Mouse (Mus musculus) myocyte (in vitro differentiated cells): ENCODE measurements around the gene Mrpl49.

Source experiments
- CEBPB ChIP-seq: IDR thresholded peaks from 2 replicates; pipeline ENCODE4 v1.6.1; 2011; ENCODE audit warnings: mild to moderate bottlenecking, moderate library complexity; ENCODE audit not compliant: poor library complexity, insufficient read depth, severe bottlenecking
- E2F4 ChIP-seq: IDR thresholded peaks from one replicate; pipeline ENCODE4 v1.6.1; 2011; ENCODE audit warnings: mild to moderate bottlenecking, control low read depth, moderate library complexity; ENCODE audit not compliant: insufficient read depth
- MAX ChIP-seq: IDR thresholded peaks from one replicate; pipeline ENCODE4 v1.6.1; 2011; ENCODE audit warnings: low read depth, mild to moderate bottlenecking, control low read depth
- MYOD1 ChIP-seq, 3 experiments: IDR thresholded peaks; one replicate each; pipeline ENCODE4 v1.6.1; 2011; ENCODE audit warnings: control low read depth in 2 of 3, low read depth in 2 of 3, mild to moderate bottlenecking in 2 of 3, moderate library complexity in 1 of 3; ENCODE audit not compliant: insufficient read length in 2 of 3, control insufficient read depth in 1 of 3
- MYOG ChIP-seq, 3 experiments: IDR thresholded peaks; one replicate each; pipeline ENCODE4 v1.6.1; 2011; ENCODE audit warnings: control low read depth in 2 of 3, low read depth in 2 of 3, mild to moderate bottlenecking in 2 of 3; ENCODE audit not compliant: insufficient read length in 2 of 3, control insufficient read depth in 1 of 3, insufficient read depth in 1 of 3
- POLR2A ChIP-seq: IDR thresholded peaks from one replicate; pipeline ENCODE4 v1.6.1; 2011; ENCODE audit warnings: low read depth, mild to moderate bottlenecking, control low read depth, moderate library complexity; ENCODE audit not compliant: insufficient read length
- POLR2AphosphoS2 ChIP-seq: IDR thresholded peaks from one replicate; pipeline ENCODE4 v1.6.1; 2011; ENCODE audit warnings: low read depth, control low read depth; ENCODE audit not compliant: insufficient read length
- REST ChIP-seq: IDR thresholded peaks from one replicate; pipeline ENCODE4 v1.6.1; 2011; ENCODE audit warnings: mild to moderate bottlenecking, control low read depth, moderate library complexity; ENCODE audit not compliant: insufficient read depth, insufficient read length
- SRF ChIP-seq: IDR thresholded peaks from one replicate; pipeline ENCODE4 v1.6.1; 2011; ENCODE audit warnings: low read depth; ENCODE audit not compliant: control insufficient read depth, insufficient read length
- TCF12 ChIP-seq: IDR thresholded peaks from one replicate; pipeline ENCODE4 v1.6.1; 2011; ENCODE audit warnings: mild to moderate bottlenecking, control low read depth; ENCODE audit not compliant: poor library complexity, insufficient read depth, severe bottlenecking
- TCF3 ChIP-seq: IDR thresholded peaks from one replicate; pipeline ENCODE4 v1.6.1; 2011; ENCODE audit warnings: low read depth, control low read depth; ENCODE audit not compliant: insufficient read length
- USF1 ChIP-seq: IDR thresholded peaks from one replicate; pipeline ENCODE4 v1.6.1; 2011; ENCODE audit warnings: low read depth, mild to moderate bottlenecking, control low read depth, moderate library complexity

DNA sequence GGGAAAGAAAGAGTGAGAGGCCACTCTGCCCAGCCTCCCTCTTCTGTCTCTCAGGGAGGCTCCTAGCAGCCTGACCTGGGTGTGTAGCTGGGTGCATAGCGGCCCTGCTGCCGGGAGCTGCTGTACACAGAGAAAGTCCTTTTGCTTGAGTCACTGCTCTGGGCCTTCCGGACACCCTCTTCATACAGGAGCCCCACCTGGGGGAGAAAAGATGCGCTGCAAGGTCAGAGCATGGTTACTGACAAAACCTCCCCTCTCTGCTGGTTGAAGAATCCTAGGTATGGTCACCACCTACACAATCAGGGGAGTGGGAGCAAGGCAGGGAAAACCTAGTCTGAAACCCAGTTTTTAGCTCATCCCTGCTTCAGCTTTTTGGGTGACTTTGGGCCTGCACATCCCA, 11.4 kb upstream of the Mrpl49 start:
- TF ChIP-seq POLR2A (no peak), POLR2AphosphoS2 (no peak), MAX (no peak), CEBPB (no peak), REST (no peak), MYOG (IDR thresholded peaks at IDR 0.05; ENCODE audit: control insufficient read depth in 1 of 3, insufficient read depth in 1 of 3, insufficient read length in 2 of 3, low read depth in 2 of 3) (no peak), TCF12 (no peak), MYOD1 (IDR thresholded peaks at IDR 0.05; ENCODE audit: control insufficient read depth in 1 of 3, insufficient read length in 2 of 3, low read depth in 2 of 3) (no peak), E2F4 (no peak), USF1 (no peak), SRF (no peak), TCF3 (no peak)
